19 mouse cellular contexts compared by ENCODE assay signal in the genomic region with DNA sequence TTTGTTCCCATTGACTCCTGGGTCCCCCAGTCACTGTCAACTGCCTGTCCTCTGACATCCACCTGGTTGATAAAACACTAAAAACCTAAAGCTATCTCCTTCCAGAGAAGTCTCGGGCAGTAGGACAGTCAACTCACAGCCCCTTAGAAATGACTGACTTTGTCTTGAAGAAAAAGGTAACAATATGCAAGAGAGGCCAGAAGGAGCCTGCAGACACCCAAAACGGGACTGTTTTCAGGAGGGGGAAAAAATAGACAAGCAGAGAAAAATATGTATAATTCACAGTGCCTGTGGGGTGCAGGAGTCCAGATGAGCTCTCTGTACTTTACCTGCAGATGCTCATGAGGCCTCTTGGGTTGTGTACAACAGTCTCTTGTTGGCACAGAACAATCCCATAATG.
DNase-seq lines count a peak whose midpoint lies in the region; ATAC-seq lines count a peak whose summit lies in the region.
"Had no signal": no experiment of that assay in that cellular context is flagged by ENCODE, and none has a peak within 500 bp of the region (broad histone marks: within the 10 kb centered on the region; RNA-seq: fewer than 3 reads in every experiment).

No protein-coding gene starts in this region.

- H3K27me3 ChIP-seq in midbrain, embryonic 11.5 days (ENCODE audit: control insufficient read depth, insufficient read depth, low read length): no peaks in the 10 kb centered on the region
- H3K27me3 ChIP-seq in midbrain, embryonic 13.5 days: no peaks in the 10 kb centered on the region
- H3K27me3 ChIP-seq: CH12.LX, Patski had no signal

- H3K4me2 ChIP-seq in midbrain, embryonic 11.5 days: no peak overlapping the region
- no peak overlapping the region for H3K4me2 ChIP-seq in midbrain, embryonic 13.5 days (replicated peaks)

- H3K4me1 ChIP-seq in midbrain, embryonic 11.5 days (ENCODE audit: control insufficient read depth, insufficient read depth, low read length): peaks cover 15% of the 10 kb centered on the region
- peaks cover 42% of the 10 kb centered on the region for H3K4me1 ChIP-seq in midbrain, embryonic 13.5 days (replicated peaks)

- ATAC-seq in midbrain, embryonic 11.5 days (ENCODE audit: low FRiP score): no peak
- ATAC-seq in midbrain, embryonic 13.5 days: no peak
- ATAC-seq: activated CD4-positive, CD25-positive, alpha-beta regulatory T cell, adult 4 months; CD4-positive, CD25-positive, alpha-beta regulatory T cell, adult 4 months; Patski had no signal

- H3K9ac ChIP-seq in midbrain, embryonic 11.5 days (ENCODE audit: low read length): no peak overlapping the region
- H3K9ac ChIP-seq in midbrain, embryonic 13.5 days (replicated peaks): no peak overlapping the region

- DNase-seq in heart, adult 11 months: peak; percentile 76
- no peak for DNase-seq in heart, postnatal 14 days
- DNase-seq in midbrain, embryonic 11.5 days (ENCODE audit: low spot score, missing footprints): peak; percentile 59
- DNase-seq: adrenal gland, adult 2 months; adrenal gland, adult 8-10 months; adrenal gland, postnatal 10 days; adrenal gland, postnatal 14 days; adrenal gland, postnatal 25 days; adrenal gland, postnatal 36 days; B cell, adult 2 months; cerebellum, adult 11 months; cerebellum, adult 11-12 months; cerebellum, adult 18-20 months had no signal

- WGBS in midbrain, embryonic 11.5 days: 84% methylated on average over 2 of the region's 2 CpGs
- 89% methylated on average over 2 of the region's 2 CpGs for WGBS in midbrain, embryonic 13.5 days

- no peak overlapping the region for H3K27ac ChIP-seq in midbrain, embryonic 11.5 days (ENCODE audit: low read depth, low read length)
- no peak overlapping the region for H3K27ac ChIP-seq in midbrain, embryonic 13.5 days

- no peaks in the 10 kb centered on the region for H3K36me3 ChIP-seq in midbrain, embryonic 11.5 days (ENCODE audit: control insufficient read depth, insufficient read depth, low read length)
- no peaks in the 10 kb centered on the region for H3K36me3 ChIP-seq in midbrain, embryonic 13.5 days
- H3K36me3 ChIP-seq: G1E had no signal

- H3K9me3 ChIP-seq in midbrain, embryonic 11.5 days (ENCODE audit: control insufficient read depth, low read length): no peaks in the 10 kb centered on the region
- no peaks in the 10 kb centered on the region for H3K9me3 ChIP-seq in midbrain, embryonic 13.5 days
- H3K9me3 ChIP-seq: G1E had no signal

- no peak overlapping the region for H3K4me3 ChIP-seq in midbrain, embryonic 11.5 days (ENCODE audit: low read depth, low read length)
- H3K4me3 ChIP-seq in midbrain, embryonic 13.5 days (replicated peaks): no peak overlapping the region

- intact Hi-C loops in heart, postnatal 14 days (cut with DNase I): loop anchor here (5.0 kb wide), 1 partner anchor 60 kb away; no protein-coding TSS in a partner anchor

Comparison
In these comparisons a context has a peak if more than half of its experiments do, and no peak if none do; other contexts are left out.
1. DNase-seq: peak in heart, adult 11 months (single experiment) and midbrain, embryonic 11.5 days (single experiment); none in heart, postnatal 14 days (0 of 2).